Mouse (Mus musculus) testis, adult 2 months (tissue): ENCODE data around the gene Syt9.

Source experiments
- CTCF ChIP-seq: fragments of 200-500 bp; IDR thresholded peaks from 2 replicates; pipeline ENCODE4 v1.5.1; 2012; ENCODE audit warnings: low read depth, mild to moderate bottlenecking, inconsistent platforms, low read length, moderate library complexity; ENCODE audit not compliant: control insufficient read depth, insufficient read depth, insufficient replicate concordance
- POLR2A ChIP-seq: fragments of 200-500 bp; IDR thresholded peaks from 2 replicates; pipeline ENCODE4 v1.6.1; 2012; ENCODE audit warnings: low read depth, mild to moderate bottlenecking, inconsistent platforms, low read length, moderate library complexity; ENCODE audit not compliant: control insufficient read depth

- no peak for TF ChIP-seq POLR2A
- no peak for TF ChIP-seq CTCF
Observed at GRCm38 (mm10) chr7:107567261-107567671, 196.7 kb downstream of the Syt9 start, which contains the start of gene Olfml1.
